Mouse (Mus musculus) testis, adult 2 months (tissue): Measurements from ENCODE around the gene Dzip1. TPM values are rescaled to one million over a fixed set of nuclear protein-coding genes. Genes with fewer than 3 reads are reported as not detected.

ENCODE experiments used
- H3K27ac ChIP-seq: fragments of 200-500 bp; 2 replicates; pipeline ENCODE4 v1.5.1; 2012; ENCODE audit warnings: low read depth, low read length; ENCODE audit not compliant: control insufficient read depth, insufficient read depth
- H3K27me3 ChIP-seq: fragments of 200-500 bp; 2 replicates; pipeline ENCODE4 v1.6.1; 2012; ENCODE audit warnings: mild to moderate bottlenecking, low read length, moderate library complexity; ENCODE audit not compliant: control insufficient read depth, insufficient read depth
- H3K36me3 ChIP-seq: fragments of 200-500 bp; 2 replicates; pipeline ENCODE4 v1.6.1; 2012; ENCODE audit warnings: mild to moderate bottlenecking, low read length; ENCODE audit not compliant: control insufficient read depth, insufficient read depth
- H3K4me1 ChIP-seq: fragments of 200-500 bp; 2 replicates; pipeline ENCODE4 v1.6.1; 2012; ENCODE audit warnings: low read length; ENCODE audit not compliant: control insufficient read depth, insufficient read depth
- H3K4me3 ChIP-seq: fragments of 200-500 bp; 2 replicates; pipeline ENCODE4 v1.5.1; 2012; ENCODE audit warnings: low read depth, mild to moderate bottlenecking, low read length, moderate library complexity, mixed read lengths; ENCODE audit not compliant: control insufficient read depth
- CTCF ChIP-seq: fragments of 200-500 bp; IDR thresholded peaks from 2 replicates; pipeline ENCODE4 v1.5.1; 2012; ENCODE audit warnings: low read depth, mild to moderate bottlenecking, inconsistent platforms, low read length, moderate library complexity; ENCODE audit not compliant: control insufficient read depth, insufficient read depth, insufficient replicate concordance
- POLR2A ChIP-seq: fragments of 200-500 bp; IDR thresholded peaks from 2 replicates; pipeline ENCODE4 v1.6.1; 2012; ENCODE audit warnings: low read depth, mild to moderate bottlenecking, inconsistent platforms, low read length, moderate library complexity; ENCODE audit not compliant: control insufficient read depth
- polyA plus RNA-seq: library from polyadenylated mRNA; depleted of rRNA; stranded (reverse); fragments of >200 nt; gene quantifications from 2 replicates; pipeline ENCODE4 v1.2.3, GENCODE M21; 2012; rRNA removed

The Dzip1 gene
- polyA plus RNA-seq, 1 experiment, result 82.4 TPM

GRCm38 (mm10) chr14:118831597-118831996 is 93.7 kb downstream of the Dzip1 start:
- no peaks in the 10 kb centered on the region for H3K4me1 ChIP-seq
- no peak for TF ChIP-seq POLR2A
- TF ChIP-seq CTCF, result no peak
- no peak overlapping the region for H3K27ac ChIP-seq
- H3K36me3 ChIP-seq, result no peaks in the 10 kb centered on the region
- no peak overlapping the region for H3K4me3 ChIP-seq
- no peaks in the 10 kb centered on the region for H3K27me3 ChIP-seq

DNA sequence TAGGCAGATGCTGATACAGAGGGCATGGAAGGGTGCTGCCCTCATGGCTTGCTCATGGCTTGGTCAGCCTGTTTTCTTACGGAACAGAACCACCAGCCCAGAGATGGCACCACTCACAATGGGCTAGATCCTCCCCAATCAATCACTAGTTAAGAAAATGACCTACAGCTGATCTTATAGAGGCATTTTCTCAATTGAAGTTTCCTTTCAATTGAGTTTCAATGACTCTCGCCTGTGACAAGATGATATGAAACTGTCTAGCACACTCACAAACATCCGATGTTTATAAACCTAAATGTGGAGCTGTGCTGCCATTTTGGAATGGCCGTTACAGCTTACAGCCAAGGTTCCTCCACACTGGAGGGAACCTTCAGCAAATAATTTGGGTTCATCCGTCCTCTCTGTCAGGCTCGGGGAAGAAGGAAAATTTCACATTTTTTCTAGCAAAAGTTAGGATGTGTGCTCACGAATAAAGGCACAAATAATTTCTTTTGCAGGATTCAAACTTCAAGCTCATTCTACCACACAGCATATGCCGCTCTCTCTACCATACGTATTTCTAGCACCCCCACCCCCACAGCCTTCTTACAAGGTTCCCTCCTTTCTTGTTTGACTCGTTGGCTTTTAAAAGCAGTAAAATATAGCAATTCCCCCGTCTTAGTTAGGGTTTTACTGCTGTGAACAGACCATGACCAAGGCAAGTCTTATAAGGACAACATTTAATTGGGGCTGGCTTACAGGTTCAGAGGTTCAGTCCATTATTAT is 95.7 kb downstream of the Dzip1 start:
- Histone ChIP-seq H3K27me3 (no peaks in the 10 kb centered on the region), H3K4me3 (no peak overlapping the region), H3K36me3 (no peaks in the 10 kb centered on the region), H3K27ac (no peak overlapping the region), H3K4me1 (no peaks in the 10 kb centered on the region)
- no peak for TF ChIP-seq POLR2A
- TF ChIP-seq CTCF, result no peak

DNA sequence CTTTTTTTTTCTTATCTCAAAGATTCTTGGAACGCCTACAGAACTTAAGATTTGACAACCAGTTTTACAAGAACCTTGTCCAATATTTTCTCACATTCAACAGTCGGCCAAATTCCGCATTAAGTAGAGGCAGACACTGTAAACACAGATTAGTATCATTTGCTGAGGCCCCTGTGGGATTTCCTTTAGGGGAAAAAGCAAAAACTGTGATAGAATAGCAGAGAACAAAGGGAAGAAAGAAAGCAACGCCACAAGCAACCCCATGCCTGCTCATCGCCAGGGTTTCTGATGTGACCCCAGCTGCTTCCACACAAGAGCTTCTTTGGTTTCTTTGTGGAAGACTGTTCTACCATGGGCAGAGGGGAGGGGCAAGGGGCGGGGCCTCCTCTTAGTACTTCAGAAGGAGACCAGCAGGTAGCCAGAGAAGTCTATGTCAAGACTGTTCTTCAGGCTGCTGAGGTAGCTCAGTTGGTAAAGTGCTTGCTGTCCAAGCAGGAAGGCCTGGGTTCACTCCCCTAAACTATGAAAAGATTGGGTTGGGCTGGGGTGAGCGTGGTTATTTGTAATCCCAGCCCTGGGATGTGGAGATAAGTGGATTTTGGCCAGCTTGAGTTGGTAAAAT is 97.9 kb downstream of the Dzip1 start:
- TF ChIP-seq CTCF, result no peak
- TF ChIP-seq POLR2A, result no peak
- Histone ChIP-seq H3K4me3 (no peak overlapping the region), H3K27me3 (no peaks in the 10 kb centered on the region), H3K4me1 (no peaks in the 10 kb centered on the region), H3K27ac (no peak overlapping the region), H3K36me3 (no peaks in the 10 kb centered on the region)

DNA sequence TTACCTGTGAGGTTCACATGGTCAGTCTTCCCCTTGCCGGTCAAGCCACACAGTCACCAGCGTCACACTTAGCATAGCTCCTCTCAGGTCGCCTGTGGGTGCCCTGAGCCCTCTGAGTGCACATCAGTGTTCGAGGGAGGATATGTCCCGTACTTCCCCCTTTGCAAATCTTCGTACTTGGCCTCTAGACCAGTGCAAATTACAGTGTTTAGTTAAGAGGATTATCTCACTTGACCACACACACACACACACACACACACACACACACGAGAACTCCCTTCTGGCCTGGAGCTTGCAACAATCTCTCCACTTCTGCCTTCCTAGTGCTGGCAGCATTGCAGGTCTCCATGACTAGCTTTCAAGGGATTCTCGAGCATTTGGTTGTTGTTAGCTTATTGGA is 98.9 kb downstream of the Dzip1 start:
- Histone ChIP-seq H3K36me3 (no peaks in the 10 kb centered on the region), H3K4me1 (no peaks in the 10 kb centered on the region), H3K27me3 (no peaks in the 10 kb centered on the region), H3K4me3 (no peak overlapping the region), H3K27ac (no peak overlapping the region)
- no peak for TF ChIP-seq CTCF
- TF ChIP-seq POLR2A, result no peak

Other genes with a start within 250 kb of the Dzip1 start
- 0.96 and 1.9 TPM in 2 replicates for gene Abcc4, start 219.2 kb downstream of the Dzip1 start, polyA plus RNA-seq
- gene Cldn10, start 137.6 kb downstream of the Dzip1 start, polyA plus RNA-seq, result 0.16 and 0.85 TPM in 2 replicates
- 10.9 and 14.9 TPM in 2 replicates for gene Dnajc3, start 12.5 kb upstream of the Dzip1 start, polyA plus RNA-seq
- 13.7 and 18.9 TPM in 2 replicates for gene Uggt2, start 174.0 kb upstream of the Dzip1 start, polyA plus RNA-seq
- gene Hs6st3, start 212.9 kb upstream of the Dzip1 start, polyA plus RNA-seq, result 0.44 and 0.76 TPM in 2 replicates